Mouse (Mus musculus) hindbrain, embryonic 15.5 days (tissue): ENCODE data around the gene Tnfsf15. TPM values are rescaled to one million over a fixed set of nuclear protein-coding genes. Genes with fewer than 3 reads are reported as not detected.

Experiments
- polyA plus RNA-seq: library from polyadenylated mRNA; unstranded; fragments of >200 nt; fragmentation: Nextera tagmentation; extraction: Ambion mirVana; gene quantifications from 2 replicates; pipeline ENCODE4 v1.2.1, GENCODE M21; 2015

Tnfsf15 gene
- polyA plus RNA-seq, 1 experiment from 2014 or later, result 0.05 TPM

Other genes with a start within 250 kb of the Tnfsf15 start
- 6.9 and 7.1 TPM in 2 replicates for gene Whrn, start 249.1 kb downstream of the Tnfsf15 start, polyA plus RNA-seq
- gene Atp6v1g1, start 200.3 kb downstream of the Tnfsf15 start, polyA plus RNA-seq, result 392 and 404 TPM in 2 replicates
- gene Tmem268, start 186.3 kb downstream of the Tnfsf15 start, polyA plus RNA-seq, result 3.3 and 4.1 TPM in 2 replicates
- gene Gm11213, start 139.9 kb downstream of the Tnfsf15 start, polyA plus RNA-seq, result not detected in 2 replicates
- gene Tex48, start 122.7 kb downstream of the Tnfsf15 start, polyA plus RNA-seq, result not detected in 2 replicates
- not detected in 2 replicates for gene Gm11214, start 81.7 kb downstream of the Tnfsf15 start, polyA plus RNA-seq
- gene Tnfsf8, start 116.2 kb upstream of the Tnfsf15 start, polyA plus RNA-seq, result not detected in 2 replicates